Comparison of ENCODE assay signal across 8 mouse cellular contexts in genomic region chr3:108414857-108415830, GRCm38 (mm10). TPM values are rescaled to one million over a fixed set of nuclear protein-coding genes. Genes with fewer than 3 reads are reported as not detected.
DNase-seq lines count a peak whose midpoint lies in the region; ATAC-seq and TF ChIP-seq lines count a peak whose summit lies in the region.

TSS of gene Celsr2 (minus strand) at chr3:108415552.

- TF ChIP-seq POLR2A in embryonic fibroblast, embryonic 13.5 days (IDR thresholded peaks at IDR 0.05; ENCODE audit: low read depth, low read length), result no peak

- peak within 1 kb of the TSS; percentile 63 for H3K9ac ChIP-seq in intestine, embryonic 14.5 days (ENCODE audit: low read length)
- peak within 1 kb of the TSS; percentile 71 for H3K9ac ChIP-seq in liver, embryonic 13.5 days

- H3K27ac ChIP-seq in embryonic fibroblast, embryonic 13.5 days (ENCODE audit: insufficient read depth, low read length), result no peak within 1 kb of the TSS
- peak within 1 kb of the TSS; percentile 16; the same call in 1 of the 2 replicates for H3K27ac ChIP-seq in intestine, embryonic 14.5 days (ENCODE audit: low read depth)
- H3K27ac ChIP-seq in liver, embryonic 13.5 days, result no peak within 1 kb of the TSS

- peaks cover 14% of the 10 kb centered on the region; the same call in 1 of the 2 replicates for H3K9me3 ChIP-seq in intestine, embryonic 14.5 days (ENCODE audit: control insufficient read depth, low read length)
- peaks cover 17% of the 10 kb centered on the region for H3K9me3 ChIP-seq in liver, embryonic 13.5 days (replicated peaks)

- TF ChIP-seq CTCF in embryonic fibroblast, embryonic 13.5 days (IDR thresholded peaks at IDR 0.05; ENCODE audit: borderline replicate concordance, insufficient read depth, low read length), result no peak

- 0 out of 2 replicates have a peak, but pooled peaks cover 12% of the 10 kb centered on the region for H3K36me3 ChIP-seq in intestine, embryonic 14.5 days (ENCODE audit: control insufficient read depth, insufficient read depth, low read length)
- H3K36me3 ChIP-seq in liver, embryonic 13.5 days, result no peaks in the 10 kb centered on the region

- H3K27me3 ChIP-seq in intestine, embryonic 14.5 days (replicated peaks; ENCODE audit: control insufficient read depth, insufficient read depth, low read length), result peaks cover 9% of the 10 kb centered on the region
- H3K27me3 ChIP-seq in liver, embryonic 13.5 days, result peaks cover 45% of the 10 kb centered on the region

- no peaks in the 10 kb centered on the region for H3K4me1 ChIP-seq in embryonic fibroblast, embryonic 13.5 days (ENCODE audit: control insufficient read depth, insufficient read depth, low read length)
- peaks cover 7% of the 10 kb centered on the region for H3K4me1 ChIP-seq in intestine, embryonic 14.5 days (replicated peaks; ENCODE audit: control insufficient read depth, insufficient read depth, low read length)
- peaks cover 16% of the 10 kb centered on the region for H3K4me1 ChIP-seq in liver, embryonic 13.5 days (replicated peaks)

- 14% methylated on average over 31 of the region's 67 CpGs for WGBS in intestine, embryonic 14.5 days
- WGBS in liver, embryonic 13.5 days (ENCODE audit: insufficient replicate concordance), result 9% methylated on average over 65 of the region's 67 CpGs

- H3K4me3 ChIP-seq in embryonic fibroblast, embryonic 13.5 days (ENCODE audit: insufficient read depth, low read length), result peak within 1 kb of the TSS; percentile 52
- H3K4me3 ChIP-seq in intestine, embryonic 14.5 days (ENCODE audit: low read depth, low read length), result peak within 1 kb of the TSS; percentile 58
- H3K4me3 ChIP-seq in liver, embryonic 13.5 days (replicated peaks), result peak within 1 kb of the TSS; percentile 65

- peak; percentile 29; the same call in 1 of the 2 replicates for ATAC-seq in intestine, embryonic 14.5 days (replicated peaks; ENCODE audit: low FRiP score, low TSS enrichment, low read depth)
- 0 out of 2 replicates have a peak, but pooled peaks have one; percentile 19 for ATAC-seq in liver, embryonic 13.5 days (ENCODE audit: low read depth)

- no peak for DNase-seq in layer of hippocampus, adult 8-10 months (ENCODE audit: low spot score in 2 of 2)
- DNase-seq in layer of hippocampus, adult 9-10 months (ENCODE audit: low spot score), result no peak
- DNase-seq in adrenal gland, postnatal 10 days, result peak; percentile 53
- DNase-seq in intestine, embryonic 14.5 days (ENCODE audit: low spot score), result peak; percentile 85
- no peak for DNase-seq in liver, embryonic 13.5 days
- DNase-seq in retina, postnatal 1 day, result peak; percentile 60
- no peak for DNase-seq in ovary, postnatal 10 days (ENCODE audit: low spot score)

- H3K4me2 ChIP-seq in intestine, embryonic 14.5 days (ENCODE audit: low read length), result peak within 1 kb of the TSS; percentile 98
- peak within 1 kb of the TSS; percentile 97 for H3K4me2 ChIP-seq in liver, embryonic 13.5 days

RNA-seq across cellular contexts. Expression of gene Celsr2, which starts in this region (rescaled TPM):
- 100 to 1,000 TPM; 170 to 179 (median 172) TPM for total RNA-seq in layer of hippocampus, adult 8-10 months (2022)
- 10 to 100 TPM; 11.1 to 12.1 TPM for total RNA-seq in adrenal gland, postnatal 10 days (2021)
- polyA plus RNA-seq in embryonic fibroblast, embryonic 13.5 days (2011; ENCODE audit: insufficient read length, low read depth, missing spikeins), result 1.8 and 1.9 TPM in 2 replicates
- polyA plus RNA-seq in intestine, embryonic 14.5 days (2014; fragmentation: Nextera tagmentation; extraction: Ambion mirVana), result 7.8 and 7.9 TPM in 2 replicates
- 0.22 and 0.56 TPM in 2 replicates for polyA plus RNA-seq in liver, embryonic 13.5 days (2015; fragmentation: Nextera tagmentation; extraction: Ambion mirVana)

Comparison
In these comparisons a context has a peak if more than half of its experiments do, and no peak if none do; other contexts are left out.
1. RNA of gene Celsr2 (total RNA-seq): 170 to 179 TPM in layer of hippocampus, adult 8-10 months; 11.1 to 12.1 TPM in adrenal gland, postnatal 10 days; every median in the first group is over 10 times any median in the second.
2. Peak in ATAC-seq, H3K4me3 ChIP-seq, H3K9ac ChIP-seq and H3K4me2 ChIP-seq in liver, embryonic 13.5 days; RNA of the gene not detected or under 1 TPM.
3. DNase-seq: peak in adrenal gland, postnatal 10 days (single experiment), intestine, embryonic 14.5 days (single experiment) and retina, postnatal 1 day (single experiment); none in layer of hippocampus, adult 8-10 months (0 of 2), layer of hippocampus, adult 9-10 months (single experiment), liver, embryonic 13.5 days (single experiment) and ovary, postnatal 10 days (single experiment).
4. Peak in every context shown above with its lines, with median percentiles within 50 percentile points of each other: H3K4me3 ChIP-seq.